Mouse (Mus musculus) heart, adult 2 months (tissue): ENCODE data around the gene Fgf8. TPM values are rescaled to one million over a fixed set of nuclear protein-coding genes. Genes with fewer than 3 reads are reported as not detected.

ENCODE experiments used
- DNase-seq, 2 experiments: peaks; one replicate each; pipeline ENCODE4 v3.0.0; 2021
- H3K27ac ChIP-seq: fragments of 200-600 bp; 2 replicates; pipeline ENCODE4 v1.8.1; 2022
- H3K27me3 ChIP-seq: fragments of 200-500 bp; 2 replicates; pipeline ENCODE4 v1.6.1; 2012; ENCODE audit warnings: mild to moderate bottlenecking, low read length, inconsistent platforms, mixed read lengths; ENCODE audit not compliant: control insufficient read depth, insufficient read depth
- H3K36me3 ChIP-seq: fragments of 200-500 bp; 2 replicates; pipeline ENCODE4 v1.6.1; 2012; ENCODE audit warnings: low read length, inconsistent platforms; ENCODE audit not compliant: control insufficient read depth, insufficient read depth
- H3K4me1 ChIP-seq: fragments of 200-500 bp; 2 replicates; pipeline ENCODE4 v1.6.1; 2011; ENCODE audit warnings: low read length; ENCODE audit not compliant: control insufficient read depth, insufficient read depth
- H3K4me3 ChIP-seq: fragments of 200-600 bp; 2 replicates; pipeline ENCODE4 v1.8.1; 2022
- H3K79me2 ChIP-seq: fragments of 200-500 bp; replicated peaks from 2 replicates; pipeline ENCODE4 v1.6.1; 2012; ENCODE audit warnings: mild to moderate bottlenecking, inconsistent platforms, low read length, moderate library complexity, mixed read lengths; ENCODE audit not compliant: control insufficient read depth, insufficient read depth
- H3K9ac ChIP-seq: fragments of 200-500 bp; 2 replicates; pipeline ENCODE4 v1.6.1; 2012; ENCODE audit warnings: low read depth, mild to moderate bottlenecking, control low read depth, inconsistent platforms, low read length, mixed read lengths
- CTCF ChIP-seq: fragments of 200-600 bp; IDR thresholded peaks from 2 replicates; pipeline ENCODE4 v1.8.1; 2022; ENCODE audit warnings: antibody characterized with exemption, mild to moderate bottlenecking, moderate library complexity
- EP300 ChIP-seq: fragments of 200-500 bp; IDR thresholded peaks from 2 replicates; pipeline ENCODE4 v1.6.1; 2011; ENCODE audit warnings: low read depth, low read length, control low read depth; ENCODE audit not compliant: insufficient read depth
- POLR2A ChIP-seq: fragments of 200-500 bp; IDR thresholded peaks from 2 replicates; pipeline ENCODE4 v1.6.1; 2011; ENCODE audit warnings: mild to moderate bottlenecking, low read depth, low read length, control low read depth; ENCODE audit not compliant: insufficient read depth
- WGBS: fragments of 180-500 bp; shearing (Covaris S2); methylation state at CpG from one replicate; pipeline ENCODE4 v1.1.7; 2018; 5-methylcytosine and 5-hydroxymethylcytosine counted together
- intact Hi-C: fragments of 180-260 bp; cut with DNase I; formaldehyde crosslinking; loops from one replicate; pipeline ENCODE4 v1.15.1; 2025
- polyA plus RNA-seq: library from polyadenylated mRNA; depleted of rRNA; stranded (reverse); fragments of >200 nt; gene quantifications from 2 replicates; pipeline ENCODE4 v1.2.3, GENCODE M21; 2012
- total RNA-seq, 2 experiments: library from RNA; stranded (reverse); gene quantifications; 2 replicates each; pipeline ENCODE4 v1.2.3; 2021

Fgf8 gene
- total and polyA plus RNA-seq, 3 experiments: not detected

GRCm38 (mm10) chr19:45708704-45709103 lies 34.0 kb downstream of the Fgf8 start:
- intact Hi-C loops: no loop called here
- 71% methylated on average over 3 of the region's 3 CpGs for WGBS
- H3K36me3 ChIP-seq: no peaks in the 10 kb centered on the region
- no peaks in the 10 kb centered on the region for H3K27me3 ChIP-seq
- TF ChIP-seq EP300 (no peak), POLR2A (no peak), CTCF (no peak)
- H3K4me3 ChIP-seq: no peak overlapping the region
- no peak overlapping the region for H3K9ac ChIP-seq
- no peaks in the 10 kb centered on the region for H3K79me2 ChIP-seq
- no peaks in the 10 kb centered on the region for H3K4me1 ChIP-seq
- DNase-seq: no peak
- H3K27ac ChIP-seq: no peak overlapping the region

- H3K9ac ChIP-seq: 0 out of 2 replicates have a peak overlapping the region, but pooled peaks have one; percentile 1
- no peaks in the 10 kb centered on the region; the same call in 1 of the 2 replicates for H3K4me1 ChIP-seq
- no peaks in the 10 kb centered on the region for H3K27me3 ChIP-seq
- WGBS: 12% methylated on average over 6 of the region's 6 CpGs
- TF ChIP-seq CTCF: no peak
- H3K79me2 ChIP-seq: no peaks in the 10 kb centered on the region
- peak in 1 of 2 experiments; percentile 23 for DNase-seq
- intact Hi-C loops: no loop called here
- no peaks in the 10 kb centered on the region for H3K36me3 ChIP-seq
- H3K27ac ChIP-seq: peak overlapping the region; percentile 51
- peak overlapping the region; percentile 22; the same call in 1 of the 2 replicates for H3K4me3 ChIP-seq
These were observed 46.5 kb downstream of the Fgf8 start for GRCm38 (mm10) chr19:45696281-45696600.

- WGBS: 30% methylated on average over 25 of the region's 25 CpGs
- H3K27ac ChIP-seq: peak overlapping the region; percentile 51
- peak overlapping the region; percentile 22; the same call in 1 of the 2 replicates for H3K4me3 ChIP-seq
- intact Hi-C loops: no loop called here
- no peak for TF ChIP-seq EP300
- no peak for TF ChIP-seq POLR2A
- TF ChIP-seq CTCF: no peak
- H3K9ac ChIP-seq: peak overlapping the region; percentile 1; the same call in 1 of the 2 replicates
- H3K27me3 ChIP-seq: no peaks in the 10 kb centered on the region
- DNase-seq: peak; percentile 29 to 47
- no peaks in the 10 kb centered on the region for H3K36me3 ChIP-seq
- no peaks in the 10 kb centered on the region; the same call in 1 of the 2 replicates for H3K4me1 ChIP-seq
- no peaks in the 10 kb centered on the region for H3K79me2 ChIP-seq
These were observed 47.0 kb downstream of the Fgf8 start for GRCm38 (mm10) chr19:45695496-45696280.

- Histone ChIP-seq H3K27me3 (no peaks in the 10 kb centered on the region), H3K4me3 (no peak overlapping the region), H3K4me1 (no peaks in the 10 kb centered on the region; the same call in 1 of the 2 replicates), H3K9ac (no peak overlapping the region), H3K36me3 (no peaks in the 10 kb centered on the region), H3K79me2 (no peaks in the 10 kb centered on the region), H3K27ac (no peak overlapping the region)
- TF ChIP-seq EP300 (no peak), CTCF (no peak), POLR2A (no peak)
- intact Hi-C loops: no loop called here
- whole genome bisulfite sequencing: 51% methylated on average over 3 of the region's 3 CpGs
- no peak for DNase-seq
These were observed 48.7 kb downstream of the Fgf8 start for GRCm38 (mm10) chr19:45694056-45694455.

- DNase-seq: no peak
- Histone ChIP-seq H3K36me3 (no peaks in the 10 kb centered on the region), H3K79me2 (no peaks in the 10 kb centered on the region), H3K27me3 (no peaks in the 10 kb centered on the region), H3K4me1 (no peaks in the 10 kb centered on the region; the same call in 1 of the 2 replicates), H3K27ac (no peak overlapping the region), H3K9ac (no peak overlapping the region), H3K4me3 (no peak overlapping the region)
- 79% methylated on average over 8 of the region's 8 CpGs for WGBS
- TF ChIP-seq POLR2A (no peak), CTCF (no peak), EP300 (no peak)
- intact Hi-C loops: no loop called here
These were observed 50.5 kb downstream of the Fgf8 start for GRCm38 (mm10) chr19:45692211-45692610.

GRCm38 (mm10) chr19:45691001-45691535 lies 51.6 kb downstream of the Fgf8 start:
- intact Hi-C loops: no loop called here
- no peak overlapping the region for H3K27ac ChIP-seq
- TF ChIP-seq CTCF (no peak), EP300 (no peak), POLR2A (no peak)
- H3K27me3 ChIP-seq: no peaks in the 10 kb centered on the region
- no peak for DNase-seq
- H3K4me1 ChIP-seq: no peaks in the 10 kb centered on the region
- H3K9ac ChIP-seq: no peak overlapping the region
- no peaks in the 10 kb centered on the region for H3K79me2 ChIP-seq
- no peaks in the 10 kb centered on the region for H3K36me3 ChIP-seq
- WGBS: 65% methylated on average over 8 of the region's 8 CpGs
- H3K4me3 ChIP-seq: no peak overlapping the region
